Mouse (Mus musculus): ENCODE data around the gene Fam120b. TPM values are rescaled to one million over a fixed set of nuclear protein-coding genes. Genes with fewer than 3 reads are reported as not detected.
"Not testable (repeated sequence)": the region's sequence is repeated elsewhere in the genome, so short reads cannot be mapped to it uniquely, and the experiment has no call there.

Gene Fam120b
- polyA plus RNA-seq, 1 experiment from 2014 or later: 17.2 TPM

GRCm38 (mm10) chr17:15431021-15431514 is 35.1 kb downstream of the Fam120b start:
- DNase-seq (ENCODE audit: low spot score): peak; percentile 60

- no peak for DNase-seq (ENCODE audit: low spot score)
Measured at GRCm38 (mm10) chr17:15431551-15431950, 35.5 kb downstream of the Fam120b start.

DNA sequence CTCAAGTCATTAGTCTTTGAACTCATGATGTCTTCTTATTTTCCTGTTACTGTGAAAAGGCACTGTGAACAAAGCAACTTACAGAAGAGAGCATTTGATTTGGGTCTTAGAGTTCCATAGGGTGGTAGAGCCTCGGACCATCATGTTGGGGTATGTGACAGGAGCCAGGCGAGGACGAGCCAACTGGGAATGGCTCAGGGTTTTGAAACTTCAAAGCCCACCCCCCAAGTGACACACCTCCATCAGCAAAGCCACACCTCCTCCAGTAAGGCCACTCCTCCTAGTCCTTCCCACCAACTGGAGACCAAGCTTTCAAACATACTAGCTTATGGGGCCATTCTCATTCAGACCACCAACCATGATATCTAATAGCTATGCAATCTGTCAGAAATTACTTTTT is 36.0 kb downstream of the Fam120b start:
- DNase-seq (ENCODE audit: low spot score): no peak

DNA sequence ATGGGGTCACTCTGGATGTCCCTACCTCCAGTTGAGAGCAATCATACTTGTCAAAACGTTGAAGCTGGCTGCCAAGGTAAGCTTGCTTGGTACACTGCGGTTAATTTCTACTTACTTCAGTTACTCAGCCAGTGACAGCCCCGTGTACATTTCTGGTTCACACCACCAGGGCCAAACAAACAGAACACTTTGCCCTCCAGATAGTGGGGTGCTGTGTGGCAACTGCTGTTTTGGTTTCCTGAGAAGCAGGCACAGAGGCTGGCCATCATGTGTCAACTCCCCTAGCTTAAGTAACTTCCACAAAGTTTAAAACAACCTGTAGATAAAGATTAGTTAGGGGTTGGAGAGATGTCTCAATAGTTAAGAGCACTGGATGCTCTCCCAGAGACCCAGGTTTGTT is 38.7 kb downstream of the Fam120b start:
- DNase-seq (ENCODE audit: low spot score): no peak

DNA sequence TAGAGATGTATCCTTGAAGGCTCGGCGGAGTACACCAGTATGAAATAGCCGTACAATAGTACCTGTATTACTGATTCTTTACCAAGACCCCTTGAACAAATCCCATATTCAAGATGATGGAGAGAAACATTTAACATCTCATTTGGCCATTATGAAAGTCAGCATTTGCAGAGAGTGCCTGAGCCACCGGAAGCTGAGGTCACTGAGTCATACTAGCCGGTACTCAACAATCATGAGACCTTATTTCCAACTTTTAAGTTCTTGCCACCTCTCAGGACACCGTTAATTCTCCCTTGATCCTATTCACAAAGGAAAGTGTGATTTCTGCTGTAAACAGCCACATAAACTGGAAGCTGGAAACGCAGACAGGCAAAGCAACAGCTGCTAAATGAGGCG is 44.1 kb downstream of the Fam120b start:
- no peak for DNase-seq (ENCODE audit: low spot score)

GRCm38 (mm10) chr17:15440463-15441121 is 44.6 kb downstream of the Fam120b start:
- no peak for DNase-seq (ENCODE audit: low spot score)

GRCm38 (mm10) chr17:15445421-15445820 is 49.4 kb downstream of the Fam120b start:
- DNase-seq (ENCODE audit: low spot score): peak; percentile 52

- peak; percentile 76 for DNase-seq (ENCODE audit: low spot score)
Measured at GRCm38 (mm10) chr17:15447831-15448230, 51.8 kb downstream of the Fam120b start.

DNA sequence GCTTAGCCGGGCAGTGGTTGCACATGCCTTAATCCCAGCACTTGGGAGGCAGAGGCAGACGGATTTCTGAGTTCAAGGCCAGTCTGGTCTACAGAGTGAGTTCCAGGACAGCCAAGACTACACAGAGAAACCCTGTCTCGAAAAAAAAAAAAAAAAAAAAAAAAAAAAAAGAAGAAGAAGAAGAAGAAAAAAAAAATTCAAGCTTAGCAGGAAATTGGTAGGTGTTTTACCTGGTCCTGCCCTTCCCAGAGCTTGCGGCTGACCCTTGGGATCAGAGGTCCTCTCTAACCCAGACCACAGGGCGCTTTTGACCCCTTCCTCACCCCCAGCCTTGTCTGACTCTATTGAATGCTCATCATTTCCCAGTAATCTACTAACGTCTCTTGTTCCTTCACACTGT is 53.1 kb downstream of the Fam120b start:
- not testable (repeated sequence) for DNase-seq (ENCODE audit: low spot score)

DNA sequence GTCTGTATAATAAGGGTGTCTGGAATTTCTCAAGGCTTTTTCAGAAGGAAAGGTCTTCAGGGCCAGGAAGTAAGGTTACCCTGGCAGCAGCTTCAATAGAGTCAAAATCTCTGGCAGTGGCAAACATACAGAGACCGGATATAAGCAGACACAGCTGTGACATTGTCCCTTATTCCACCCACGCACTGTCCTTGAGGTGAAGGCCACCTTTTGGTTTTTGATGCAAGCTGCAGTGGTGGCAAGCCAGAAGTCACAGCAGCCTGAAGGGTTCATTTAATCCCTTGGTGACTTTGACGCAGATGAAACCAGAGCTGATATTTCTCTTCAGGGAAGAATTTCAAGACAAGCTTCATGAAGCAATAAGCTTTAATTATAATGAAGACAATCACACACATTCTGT is 53.6 kb downstream of the Fam120b start:
- no peak for DNase-seq (ENCODE audit: low spot score)

GRCm38 (mm10) chr17:15455203-15455602 is 59.2 kb downstream of the Fam120b start:
- DNase-seq (ENCODE audit: low spot score): no peak

DNA sequence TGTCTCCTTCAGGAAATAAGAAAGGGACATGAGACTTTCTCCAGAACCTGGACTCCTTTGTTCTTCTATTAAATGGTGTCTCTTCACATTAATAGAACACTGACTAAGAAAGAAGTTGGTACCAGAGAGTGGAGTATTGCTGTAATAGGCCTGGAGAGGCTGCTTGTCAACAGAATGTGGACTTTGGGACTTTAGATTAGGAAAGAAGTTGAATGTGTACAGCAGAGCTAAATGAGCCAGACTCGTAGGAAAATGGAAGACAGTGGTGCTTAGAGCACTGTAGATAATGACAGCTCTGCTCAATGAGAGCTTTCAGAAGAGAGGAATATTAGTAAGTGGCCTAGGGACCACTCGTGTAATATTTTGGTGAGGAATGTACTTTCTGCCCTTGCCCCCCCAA is 60.6 kb downstream of the Fam120b start:
- no peak for DNase-seq (ENCODE audit: low spot score)

DNA sequence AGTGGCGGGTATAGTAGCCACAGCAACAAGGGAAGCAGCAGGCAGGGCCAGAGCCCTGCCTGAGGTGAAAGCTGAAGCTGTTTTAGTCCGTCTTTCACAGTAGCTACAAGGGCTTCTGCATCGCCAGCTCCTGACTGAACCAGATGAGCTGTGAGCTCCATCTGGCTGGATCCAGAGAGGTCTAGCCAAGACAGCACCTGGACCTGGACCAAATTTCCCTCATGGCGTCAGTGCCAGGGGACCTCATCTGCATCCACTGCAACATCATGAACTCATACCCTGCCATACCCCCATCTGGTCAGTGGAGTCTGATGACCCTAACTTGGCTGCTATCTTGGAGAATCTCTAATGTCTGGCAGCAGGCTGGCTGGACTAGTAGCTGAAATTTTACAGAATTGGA is 63.8 kb downstream of the Fam120b start:
- DNase-seq (ENCODE audit: low spot score): no peak

DNA sequence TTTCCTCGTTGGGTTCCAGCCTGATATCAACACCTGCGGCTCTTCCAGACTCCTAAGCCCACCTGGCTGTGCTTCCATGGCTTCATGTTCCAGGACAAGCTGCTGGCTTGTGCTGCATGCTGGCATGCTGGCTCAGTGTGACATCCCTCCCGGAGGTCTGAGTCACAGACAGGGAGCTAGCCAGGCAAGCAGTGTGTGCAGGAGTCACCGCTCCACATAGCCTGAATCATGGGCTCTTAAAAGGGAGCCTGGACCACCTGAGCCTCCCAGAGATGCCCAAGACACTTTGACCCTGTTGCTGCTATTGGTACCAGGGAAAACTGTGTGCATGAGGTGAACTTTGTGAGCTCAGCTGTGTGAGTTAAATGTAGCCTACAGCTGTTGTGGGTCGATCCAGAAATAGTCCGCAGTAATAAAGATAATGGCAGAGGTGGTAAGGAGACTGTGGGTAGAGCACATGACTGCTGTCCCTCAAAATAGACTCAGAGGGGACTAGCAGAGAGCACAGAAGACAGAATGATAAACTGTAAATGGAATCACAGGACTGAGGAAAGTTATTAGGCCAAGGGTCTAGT is 66.0 kb downstream of the Fam120b start:
- no peak for DNase-seq (ENCODE audit: low spot score)

GRCm38 (mm10) chr17:15467669-15468068 is 71.7 kb downstream of the Fam120b start:
- DNase-seq (ENCODE audit: low spot score): peak; percentile 82

DNA sequence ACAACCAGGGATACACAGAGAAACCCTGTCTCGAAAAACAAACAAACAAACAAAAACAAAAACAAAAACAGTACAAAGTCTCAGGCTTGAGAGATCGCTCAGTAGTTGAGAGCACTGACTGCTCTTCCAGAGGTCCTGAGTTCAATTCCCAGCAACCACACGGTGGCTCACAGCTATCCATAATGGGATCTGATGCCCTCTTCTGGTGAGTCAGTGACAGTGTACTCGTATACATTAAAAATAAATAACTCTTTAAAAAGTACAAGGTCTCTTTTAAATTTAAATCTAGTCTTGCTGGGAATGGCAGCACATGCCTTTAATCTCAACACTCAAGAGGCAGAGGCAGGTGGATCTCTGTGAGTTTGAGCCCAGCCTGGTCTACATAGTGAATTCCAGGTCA is 76.7 kb downstream of the Fam120b start:
- DNase-seq (ENCODE audit: low spot score): no peak

Other genes starting within 250 kb of the Fam120b start
- 4.2 and 4.7 TPM in 2 replicates for gene Dll1, start 19.3 kb upstream of the Fam120b start, polyA plus RNA-seq (2015; fragmentation: Nextera tagmentation; extraction: Ambion mirVana)
- gene Psmb1, start 103.5 kb downstream of the Fam120b start, polyA plus RNA-seq (2015; fragmentation: Nextera tagmentation; extraction: Ambion mirVana): 334 and 336 TPM in 2 replicates
- 49.9 and 51.9 TPM in 2 replicates for gene Tbp, start 103.7 kb downstream of the Fam120b start, polyA plus RNA-seq (2015; fragmentation: Nextera tagmentation; extraction: Ambion mirVana)
- gene Pdcd2, start 131.1 kb downstream of the Fam120b start, polyA plus RNA-seq (2015; fragmentation: Nextera tagmentation; extraction: Ambion mirVana): 82.9 and 94.9 TPM in 2 replicates
- gene Prdm9, start 168.2 kb downstream of the Fam120b start, polyA plus RNA-seq (2015; fragmentation: Nextera tagmentation; extraction: Ambion mirVana): 1.5 and 2.4 TPM in 2 replicates

Measured in thymus, postnatal 0 days (tissue).